Mouse (Mus musculus) midbrain, embryonic 11.5 days (tissue): ENCODE measurements around the gene Atp8a1. TPM values are rescaled to one million over a fixed set of nuclear protein-coding genes. Genes with fewer than 3 reads are reported as not detected.
A peak's percentile ranks its signal among the peaks of the same experiment; 100 is the strongest.

ENCODE experiments used
- ATAC-seq: fragments of 200-750 bp; cut with Nextera tagmentation; 2 replicates; pipeline ENCODE4 v1.8.0; 2017; ENCODE audit warnings: moderate TSS enrichment, moderate library complexity; ENCODE audit not compliant: low FRiP score
- DNase-seq: peaks from one replicate; pipeline ENCODE4 v3.0.0; 2015; ENCODE audit warnings: low spot score; ENCODE audit errors: missing footprints
- H3K27ac ChIP-seq: fragments of 300-500 bp; sonication (generic); 2 replicates; pipeline ENCODE4 v1.5.1; 2014; ENCODE audit warnings: low read depth, low read length
- H3K27me3 ChIP-seq: fragments of 300-500 bp; sonication (generic); 2 replicates; pipeline ENCODE4 v1.6.1; 2014; ENCODE audit warnings: mild to moderate bottlenecking, low read length, moderate library complexity, mixed read lengths; ENCODE audit not compliant: control insufficient read depth, insufficient read depth
- H3K36me3 ChIP-seq: fragments of 300-500 bp; sonication (generic); 2 replicates; pipeline ENCODE4 v1.6.1; 2014; ENCODE audit warnings: mild to moderate bottlenecking, low read length, moderate library complexity, mixed read lengths; ENCODE audit not compliant: control insufficient read depth, insufficient read depth
- H3K4me1 ChIP-seq: fragments of 300-500 bp; sonication (generic); 2 replicates; pipeline ENCODE4 v1.6.1; 2014; ENCODE audit warnings: low read length; ENCODE audit not compliant: control insufficient read depth, insufficient read depth
- H3K4me2 ChIP-seq: fragments of 300-500 bp; sonication (generic); 2 replicates; pipeline ENCODE4 v1.6.1; 2014; ENCODE audit warnings: mild to moderate bottlenecking, moderate library complexity
- H3K4me3 ChIP-seq: fragments of 300-500 bp; sonication (generic); 2 replicates; pipeline ENCODE4 v1.5.1; 2014; ENCODE audit warnings: low read depth, low read length
- H3K9ac ChIP-seq: fragments of 300-500 bp; sonication (generic); 2 replicates; pipeline ENCODE4 v1.6.1; 2014; ENCODE audit warnings: low read length
- H3K9me3 ChIP-seq: fragments of 300-500 bp; sonication (generic); 2 replicates; pipeline ENCODE4 v1.6.1; 2016; ENCODE audit warnings: low read length; ENCODE audit not compliant: control insufficient read depth
- WGBS: fragments of 180-500 bp; shearing (Covaris S2); extraction: QIAGEN DNeasy Blood & Tissue Kit; methylation state at CpG from one replicate; pipeline ENCODE4 v1.1.7; 2014; 5-methylcytosine and 5-hydroxymethylcytosine counted together
- polyA plus RNA-seq: library from polyadenylated mRNA; unstranded; fragments of >200 nt; fragmentation: Nextera tagmentation; extraction: Ambion mirVana; gene quantifications from 2 replicates; pipeline ENCODE4 v1.2.1, GENCODE M21; 2014

Atp8a1 gene
- polyA plus RNA-seq, 1 experiment from 2014 or later: 31.9 TPM

- DNase-seq (peak; percentile 62), ATAC-seq (no peak)
- no peak overlapping the region for H3K4me3 ChIP-seq
- H3K36me3 ChIP-seq: no peaks in the 10 kb centered on the region
- no peak overlapping the region for H3K9ac ChIP-seq
- no peak overlapping the region for H3K4me2 ChIP-seq
- 86% methylated on average over 6 of the region's 6 CpGs for WGBS
- H3K27ac ChIP-seq: no peak overlapping the region
- no peaks in the 10 kb centered on the region for H3K4me1 ChIP-seq
- H3K27me3 ChIP-seq: no peaks in the 10 kb centered on the region
- H3K9me3 ChIP-seq: no peaks in the 10 kb centered on the region
These were observed 7.9 kb upstream of the Atp8a1 start for GRCm38 (mm10) chr5:67854963-67855606.

DNA sequence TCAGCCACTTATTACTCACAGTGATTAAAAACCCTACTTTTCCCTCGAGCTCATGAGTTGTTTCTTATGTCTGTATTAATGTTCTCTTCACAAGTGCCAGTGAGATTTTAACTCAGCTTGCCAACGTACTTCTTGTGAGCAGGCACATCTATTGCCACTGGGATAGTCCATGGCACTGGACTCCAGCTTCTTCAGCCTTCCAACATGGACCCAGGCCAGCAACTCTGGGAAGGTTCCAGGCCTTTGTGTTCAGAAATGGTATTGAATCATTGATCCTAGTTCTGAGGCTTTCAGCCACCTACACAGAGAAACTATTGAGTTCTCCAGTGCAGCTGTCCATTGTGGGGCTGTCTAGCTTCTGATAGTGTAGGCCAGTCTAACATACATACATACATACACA lies 5.6 kb upstream of the Atp8a1 start:
- 76% methylated on average over 2 of the region's 2 CpGs for WGBS
- H3K27ac ChIP-seq: no peak overlapping the region
- no peak for ATAC-seq
- no peak overlapping the region for H3K4me3 ChIP-seq
- no peak overlapping the region for H3K9ac ChIP-seq
- DNase-seq: peak; percentile 67
- no peaks in the 10 kb centered on the region for H3K4me1 ChIP-seq
- H3K4me2 ChIP-seq: no peak overlapping the region
- H3K9me3 ChIP-seq: no peaks in the 10 kb centered on the region
- H3K36me3 ChIP-seq: no peaks in the 10 kb centered on the region
- H3K27me3 ChIP-seq: no peaks in the 10 kb centered on the region

GRCm38 (mm10) chr5:67849411-67849810 lies 2.2 kb upstream of the Atp8a1 start:
- no peaks in the 10 kb centered on the region for H3K36me3 ChIP-seq
- DNase-seq (peak; percentile 51), ATAC-seq (no peak)
- no peak overlapping the region for H3K4me3 ChIP-seq
- no peak overlapping the region for H3K4me2 ChIP-seq
- no peaks in the 10 kb centered on the region for H3K27me3 ChIP-seq
- no peaks in the 10 kb centered on the region for H3K9me3 ChIP-seq
- H3K4me1 ChIP-seq: peaks cover 17% of the 10 kb centered on the region
- no peak overlapping the region for H3K27ac ChIP-seq
- no peak overlapping the region for H3K9ac ChIP-seq
- WGBS: 86% methylated on average over 4 of the region's 4 CpGs

DNA sequence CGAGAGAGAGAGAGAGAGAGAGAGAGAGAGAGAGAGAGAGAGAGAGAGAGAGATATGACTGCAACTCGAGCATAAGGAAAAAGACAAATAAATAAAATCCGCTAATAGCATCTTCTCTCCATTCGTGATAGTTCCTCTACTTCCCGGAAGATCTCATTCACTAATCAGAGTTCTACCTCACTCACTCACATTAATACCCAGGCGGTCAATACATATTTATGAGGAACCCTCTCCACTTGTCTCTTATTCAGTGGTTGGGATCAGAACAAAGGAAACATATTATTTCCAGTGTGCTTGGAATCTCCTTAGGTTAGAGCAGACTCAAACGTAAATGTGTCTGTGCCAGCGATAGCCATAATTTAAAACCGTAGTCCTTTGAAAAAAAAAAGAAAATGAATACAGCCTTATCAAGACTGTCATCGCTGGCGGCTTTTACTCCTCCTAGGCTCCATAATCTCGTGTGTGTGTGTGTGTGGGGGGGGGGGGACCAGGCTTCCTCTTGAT lies 1.3 kb upstream of the Atp8a1 start:
- Histone ChIP-seq H3K9ac (no peak overlapping the region), H3K27me3 (no peaks in the 10 kb centered on the region), H3K4me2 (no peak overlapping the region), H3K9me3 (no peaks in the 10 kb centered on the region), H3K4me3 (no peak overlapping the region), H3K4me1 (peaks cover 17% of the 10 kb centered on the region), H3K27ac (no peak overlapping the region), H3K36me3 (no peaks in the 10 kb centered on the region)
- peak; percentile 78 for DNase-seq
- WGBS: 63% methylated on average over 12 of the region's 12 CpGs
- no peak for ATAC-seq

DNA sequence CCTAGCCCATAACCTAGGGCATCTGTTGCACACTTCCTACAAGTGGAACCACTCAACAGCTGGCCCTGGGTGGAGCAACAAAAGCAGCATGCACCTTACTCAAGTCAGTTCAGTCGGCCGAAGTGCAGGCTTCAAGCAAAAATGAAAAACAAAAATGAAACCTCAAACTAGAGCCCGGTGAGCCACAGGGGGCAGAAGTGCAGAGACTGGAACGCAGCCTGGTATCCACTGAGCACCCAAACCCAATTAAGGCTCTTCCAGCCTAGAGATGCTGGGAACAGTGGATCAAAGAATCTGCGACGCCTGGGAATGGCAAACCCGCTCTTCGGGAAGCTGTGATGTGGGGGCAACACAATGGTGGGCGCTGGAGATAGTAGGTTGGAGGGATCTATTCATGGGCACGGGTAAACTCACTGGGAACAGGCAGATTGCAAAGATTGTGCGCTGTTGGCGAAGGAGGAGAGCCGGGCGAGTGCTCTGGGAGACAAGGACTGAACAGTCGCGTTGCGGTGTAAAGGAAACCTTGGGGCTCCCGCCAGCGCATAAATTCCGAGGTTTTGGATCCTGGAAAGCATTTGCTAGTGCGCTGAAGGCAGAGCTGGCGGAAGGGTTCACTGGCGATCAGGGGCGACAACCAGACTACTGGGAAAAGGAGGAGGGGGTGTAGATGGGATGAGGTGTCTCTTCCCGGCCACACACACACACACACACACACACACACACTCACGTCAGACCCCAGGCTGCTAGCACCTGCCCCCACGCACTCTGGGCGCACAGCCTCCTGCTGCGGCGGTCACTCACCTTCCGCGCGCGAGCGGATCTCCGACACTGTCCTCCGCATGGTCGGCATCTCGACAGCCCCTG lies 641 bp downstream of the Atp8a1 start:
- under 1% methylated on average over 39 of the region's 39 CpGs for WGBS
- Histone ChIP-seq H3K27ac (peak overlapping the region; percentile 44), H3K27me3 (no peaks in the 10 kb centered on the region), H3K9me3 (no peaks in the 10 kb centered on the region), H3K9ac (peak overlapping the region; percentile 73), H3K4me3 (peak overlapping the region; percentile 81), H3K4me1 (peaks cover 28% of the 10 kb centered on the region), H3K4me2 (peak overlapping the region; percentile 77), H3K36me3 (no peaks in the 10 kb centered on the region)
- peak; percentile 97 for DNase-seq
- no peak for ATAC-seq

GRCm38 (mm10) chr5:67845190-67845691 lies 2.0 kb downstream of the Atp8a1 start:
- Histone ChIP-seq H3K4me2 (peak overlapping the region; percentile 77), H3K36me3 (no peaks in the 10 kb centered on the region), H3K9ac (0 out of 2 replicates have a peak overlapping the region, but pooled peaks have one; percentile 20), H3K27ac (no peak overlapping the region), H3K9me3 (no peaks in the 10 kb centered on the region), H3K4me1 (peaks cover 32% of the 10 kb centered on the region), H3K27me3 (no peaks in the 10 kb centered on the region), H3K4me3 (peak overlapping the region; percentile 81)
- ATAC-seq (no peak), DNase-seq (peak; percentile 90)
- 35% methylated on average over 8 of the region's 8 CpGs for WGBS

DNA sequence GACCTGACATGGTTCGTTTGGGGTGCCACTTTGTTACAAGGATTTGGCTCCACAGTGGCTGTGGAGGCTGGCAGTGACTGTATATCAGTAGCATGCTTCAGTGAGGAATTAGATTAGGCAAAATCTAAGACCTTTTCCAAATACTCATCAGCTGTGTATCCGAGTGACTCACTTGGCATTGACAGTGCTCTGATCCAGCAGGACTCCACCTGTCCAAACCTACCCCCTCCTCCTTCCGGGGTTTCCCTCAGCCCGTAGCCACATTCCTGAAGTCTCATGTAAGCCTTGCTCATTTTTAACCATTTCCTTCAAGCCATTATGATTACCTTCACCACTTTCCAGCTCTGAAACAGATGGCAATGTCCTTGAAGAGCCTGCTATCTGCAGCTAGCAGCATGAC lies 3.2 kb downstream of the Atp8a1 start:
- peak; percentile 49 for DNase-seq
- Histone ChIP-seq H3K9ac (no peak overlapping the region), H3K4me2 (no peak overlapping the region), H3K4me3 (no peak overlapping the region), H3K4me1 (peaks cover 32% of the 10 kb centered on the region), H3K27me3 (no peaks in the 10 kb centered on the region), H3K36me3 (no peaks in the 10 kb centered on the region), H3K27ac (no peak overlapping the region), H3K9me3 (no peaks in the 10 kb centered on the region)
- WGBS: 83% methylated on average over 4 of the region's 4 CpGs
- ATAC-seq: no peak

GRCm38 (mm10) chr5:67842306-67842705 lies 4.9 kb downstream of the Atp8a1 start:
- 27% methylated on average over 6 of the region's 6 CpGs for WGBS
- DNase-seq: no peak
- H3K9ac ChIP-seq: no peak overlapping the region
- no peaks in the 10 kb centered on the region for H3K9me3 ChIP-seq
- no peaks in the 10 kb centered on the region for H3K27me3 ChIP-seq
- H3K27ac ChIP-seq: peak overlapping the region; percentile 44
- H3K4me3 ChIP-seq: no peak overlapping the region
- ATAC-seq: peak; percentile 36
- H3K4me1 ChIP-seq: peaks cover 32% of the 10 kb centered on the region
- no peaks in the 10 kb centered on the region for H3K36me3 ChIP-seq
- no peak overlapping the region for H3K4me2 ChIP-seq

GRCm38 (mm10) chr5:67833841-67834240 lies 13.4 kb downstream of the Atp8a1 start:
- H3K4me2 ChIP-seq: no peak overlapping the region
- no peak for ATAC-seq
- H3K36me3 ChIP-seq: no peaks in the 10 kb centered on the region
- 94% methylated on average over 5 of the region's 5 CpGs for WGBS
- H3K4me3 ChIP-seq: no peak overlapping the region
- H3K4me1 ChIP-seq: no peaks in the 10 kb centered on the region
- no peaks in the 10 kb centered on the region for H3K9me3 ChIP-seq
- H3K27me3 ChIP-seq: no peaks in the 10 kb centered on the region
- no peak for DNase-seq
- H3K9ac ChIP-seq: no peak overlapping the region
- H3K27ac ChIP-seq: no peak overlapping the region
